Mouse (Mus musculus) limb, embryonic 12.5 days (tissue): ENCODE results near the gene Lyl1. TPM values are rescaled to one million over a fixed set of nuclear protein-coding genes. Genes with fewer than 3 reads are reported as not detected.

Experiments
- ATAC-seq: fragments of 200-750 bp; cut with Nextera tagmentation; 2 replicates; pipeline ENCODE4 v1.8.0; 2017; ENCODE audit warnings: low read depth, moderate TSS enrichment; ENCODE audit not compliant: insufficient number of reproducible peaks, insufficient read depth, low FRiP score, low TSS enrichment
- H3K27ac ChIP-seq: fragments of 300-500 bp; sonication (generic); 2 replicates; pipeline ENCODE4 v1.5.1; 2016; ENCODE audit warnings: mild to moderate bottlenecking, moderate library complexity
- H3K27me3 ChIP-seq: fragments of 300-500 bp; sonication (generic); 2 replicates; pipeline ENCODE4 v1.6.1; 2016; ENCODE audit warnings: mild to moderate bottlenecking, moderate library complexity
- H3K36me3 ChIP-seq: fragments of 300-500 bp; sonication (generic); 2 replicates; pipeline ENCODE4 v1.6.1; 2016; ENCODE audit warnings: mild to moderate bottlenecking, moderate library complexity
- H3K4me1 ChIP-seq: fragments of 300-500 bp; sonication (generic); replicated peaks from 2 replicates; pipeline ENCODE4 v1.6.1; 2016
- H3K4me2 ChIP-seq: fragments of 300-500 bp; sonication (generic); 2 replicates; pipeline ENCODE4 v1.6.1; 2016; ENCODE audit warnings: mild to moderate bottlenecking, moderate library complexity
- H3K4me3 ChIP-seq: fragments of 300-500 bp; sonication (generic); replicated peaks from 2 replicates; pipeline ENCODE4 v1.5.1; 2016; ENCODE audit warnings: mild to moderate bottlenecking
- H3K9ac ChIP-seq: fragments of 300-500 bp; sonication (generic); replicated peaks from 2 replicates; pipeline ENCODE4 v1.6.1; 2016; ENCODE audit warnings: mild to moderate bottlenecking, moderate library complexity
- H3K9me3 ChIP-seq: fragments of 300-500 bp; sonication (generic); 2 replicates; pipeline ENCODE4 v1.6.1; 2016; ENCODE audit warnings: mild to moderate bottlenecking, moderate library complexity
- WGBS: fragments of 180-500 bp; shearing (Covaris S2); methylation state at CpG from one replicate; pipeline ENCODE4 v1.1.7; 2016; 5-methylcytosine and 5-hydroxymethylcytosine counted together
- polyA plus RNA-seq: library from polyadenylated mRNA; unstranded; fragments of >200 nt; fragmentation: Nextera tagmentation; extraction: Ambion mirVana; gene quantifications from 2 replicates; pipeline ENCODE4 v1.2.1, GENCODE M21; 2016

Gene Lyl1
- polyA plus RNA-seq, 1 experiment from 2014 or later, result 3.7 TPM

DNA sequence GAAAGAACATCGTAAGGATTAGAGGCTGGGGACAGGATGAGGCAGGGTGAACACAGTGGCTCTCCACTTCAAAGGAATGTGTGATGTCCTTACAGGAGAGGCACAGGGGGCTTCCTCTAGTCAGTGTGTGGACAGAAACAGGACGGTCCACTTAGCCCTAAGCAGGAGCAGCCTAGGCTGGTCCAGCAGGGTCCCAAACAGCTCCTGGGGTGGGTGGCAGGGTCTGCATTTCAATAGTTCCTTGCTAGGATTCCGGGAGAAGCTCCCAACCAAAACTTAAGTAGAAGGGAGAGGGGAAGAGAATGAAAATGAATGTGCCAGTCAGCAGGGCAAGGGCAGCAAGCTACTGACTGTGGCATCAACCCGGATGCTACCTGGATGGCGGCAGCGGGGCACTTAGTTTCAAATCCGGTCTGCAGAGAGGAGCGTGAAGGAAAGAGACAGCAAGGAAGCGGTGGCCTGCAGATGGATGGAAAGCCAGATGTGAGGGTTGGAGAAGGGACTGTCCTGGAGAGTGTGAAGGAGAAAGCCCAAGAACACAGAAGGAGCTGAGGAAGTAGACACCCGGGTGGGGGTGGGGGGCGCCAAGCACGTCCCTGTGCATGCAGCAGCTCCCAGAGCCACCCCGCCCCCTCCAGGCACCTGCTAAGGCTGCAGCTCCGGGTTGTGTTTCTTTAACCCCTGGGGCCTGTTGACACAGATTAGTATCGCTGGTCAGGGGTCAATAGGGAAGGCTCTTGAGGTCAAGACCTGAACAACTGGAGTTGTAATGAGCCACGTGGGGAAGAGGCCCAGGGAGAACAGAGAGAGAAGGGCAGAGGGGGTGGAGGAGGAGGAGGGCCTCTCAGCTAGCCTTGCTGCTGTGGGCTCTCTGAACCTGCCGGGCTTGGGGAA lies 44.0 kb downstream of the Lyl1 start:
- Histone ChIP-seq H3K4me2 (peak overlapping the region; percentile 54), H3K4me1 (peaks cover 98% of the 10 kb centered on the region), H3K4me3 (peak overlapping the region; percentile 7; the same call in 1 of the 2 replicates), H3K36me3 (0 out of 2 replicates have a peak, but pooled peaks cover 8% of the 10 kb centered on the region), H3K9me3 (no peaks in the 10 kb centered on the region), H3K9ac (peak overlapping the region; percentile 31; the same call in 1 of the 2 replicates), H3K27me3 (peaks cover 37% of the 10 kb centered on the region; the same call in 1 of the 2 replicates), H3K27ac (peak overlapping the region; percentile 100)
- ATAC-seq, result no peak
- 4% methylated on average over 17 of the region's 17 CpGs for WGBS

DNA sequence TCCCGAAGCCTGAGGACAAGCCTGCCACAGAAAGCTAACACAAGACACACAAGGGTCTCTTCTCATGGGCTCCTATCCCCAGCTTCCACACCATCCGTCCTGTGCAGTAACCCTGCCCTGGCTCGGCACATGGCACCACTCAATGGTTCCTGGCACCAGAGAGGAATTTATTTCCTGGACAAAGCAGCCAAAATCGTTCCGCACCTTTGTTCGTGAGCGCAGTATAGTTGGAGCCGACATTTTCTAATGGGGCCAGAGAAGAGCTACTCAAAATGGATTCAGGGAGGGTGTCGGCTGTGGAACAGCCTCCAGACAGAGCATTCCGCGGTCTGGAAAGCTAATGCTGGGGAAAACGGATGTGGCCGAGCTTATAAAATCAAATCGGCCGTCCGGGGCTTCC lies 48.3 kb downstream of the Lyl1 start:
- H3K27ac ChIP-seq, result peak overlapping the region; percentile 86
- no peak overlapping the region for H3K4me3 ChIP-seq
- peaks cover 86% of the 10 kb centered on the region for H3K4me1 ChIP-seq
- no peak for ATAC-seq
- no peaks in the 10 kb centered on the region for H3K9me3 ChIP-seq
- H3K27me3 ChIP-seq, result peaks cover 63% of the 10 kb centered on the region
- H3K4me2 ChIP-seq, result peak overlapping the region; percentile 25; the same call in 1 of the 2 replicates
- H3K36me3 ChIP-seq, result peaks cover 31% of the 10 kb centered on the region; the same call in 1 of the 2 replicates
- 61% methylated on average over 16 of the region's 16 CpGs for WGBS
- H3K9ac ChIP-seq, result peak overlapping the region; percentile 34

GRCm38 (mm10) chr8:84752734-84753582 lies 51.7 kb downstream of the Lyl1 start:
- Histone ChIP-seq H3K4me2 (no peak overlapping the region), H3K27me3 (peaks cover 69% of the 10 kb centered on the region), H3K9me3 (no peaks in the 10 kb centered on the region), H3K4me1 (peaks cover 64% of the 10 kb centered on the region), H3K36me3 (peaks cover 45% of the 10 kb centered on the region), H3K9ac (0 out of 2 replicates have a peak overlapping the region, but pooled peaks have one; percentile 40), H3K4me3 (no peak overlapping the region), H3K27ac (no peak overlapping the region)
- no peak for ATAC-seq
- 71% methylated on average over 6 of the region's 6 CpGs for WGBS

Other genes starting within 250 kb of the Lyl1 start
- 134 and 144 TPM in 2 replicates for gene Ier2, start 38.6 kb upstream of the Lyl1 start, polyA plus RNA-seq
- 63.4 and 66.9 TPM in 2 replicates for gene Trmt1, start 15.2 kb upstream of the Lyl1 start, polyA plus RNA-seq
- gene Nacc1, start 13.6 kb upstream of the Lyl1 start, polyA plus RNA-seq, result 16.9 and 21.4 TPM in 2 replicates
- gene G430095P16Rik, start 21.6 kb downstream of the Lyl1 start, polyA plus RNA-seq, result 9.7 and 11.8 TPM in 2 replicates
- gene Nfix, start 98.9 kb downstream of the Lyl1 start, polyA plus RNA-seq, result 14.5 and 18.1 TPM in 2 replicates
- 4.1 and 5.1 TPM in 2 replicates for gene Dand5, start 121.4 kb downstream of the Lyl1 start, polyA plus RNA-seq
- 46.5 and 48.6 TPM in 2 replicates for gene Gadd45gip1, start 130.1 kb downstream of the Lyl1 start, polyA plus RNA-seq
- gene Rad23a, start 139.2 kb downstream of the Lyl1 start, polyA plus RNA-seq, result 104 and 109 TPM in 2 replicates
- gene Calr, start 145.5 kb downstream of the Lyl1 start, polyA plus RNA-seq, result 764 and 842 TPM in 2 replicates
- gene Farsa, start 155.5 kb downstream of the Lyl1 start, polyA plus RNA-seq, result 109 and 114 TPM in 2 replicates
- 86.5 and 88.8 TPM in 2 replicates for gene Syce2, start 170.7 kb downstream of the Lyl1 start, polyA plus RNA-seq
- gene Gcdh, start 192.5 kb downstream of the Lyl1 start, polyA plus RNA-seq, result 42.8 and 44.9 TPM in 2 replicates
- 4.3 and 5.1 TPM in 2 replicates for gene Klf1, start 200.5 kb downstream of the Lyl1 start, polyA plus RNA-seq
- gene Dnase2a, start 207.1 kb downstream of the Lyl1 start, polyA plus RNA-seq, result 12.8 and 14.0 TPM in 2 replicates
- 0.33 and 0.60 TPM in 2 replicates for gene Mast1, start 235.9 kb downstream of the Lyl1 start, polyA plus RNA-seq
- 0.34 and 0.58 TPM in 2 replicates for gene Rtbdn, start 245.5 kb downstream of the Lyl1 start, polyA plus RNA-seq